Mouse (Mus musculus): Measurements from ENCODE around the gene Nxn. TPM values are rescaled to one million over a fixed set of nuclear protein-coding genes. Genes with fewer than 3 reads are reported as not detected.

Gene Nxn
- 52.3 and 65.1 TPM in 2 replicates for polyA plus RNA-seq (2014; fragmentation: Nextera tagmentation; extraction: Ambion mirVana)

DNA sequence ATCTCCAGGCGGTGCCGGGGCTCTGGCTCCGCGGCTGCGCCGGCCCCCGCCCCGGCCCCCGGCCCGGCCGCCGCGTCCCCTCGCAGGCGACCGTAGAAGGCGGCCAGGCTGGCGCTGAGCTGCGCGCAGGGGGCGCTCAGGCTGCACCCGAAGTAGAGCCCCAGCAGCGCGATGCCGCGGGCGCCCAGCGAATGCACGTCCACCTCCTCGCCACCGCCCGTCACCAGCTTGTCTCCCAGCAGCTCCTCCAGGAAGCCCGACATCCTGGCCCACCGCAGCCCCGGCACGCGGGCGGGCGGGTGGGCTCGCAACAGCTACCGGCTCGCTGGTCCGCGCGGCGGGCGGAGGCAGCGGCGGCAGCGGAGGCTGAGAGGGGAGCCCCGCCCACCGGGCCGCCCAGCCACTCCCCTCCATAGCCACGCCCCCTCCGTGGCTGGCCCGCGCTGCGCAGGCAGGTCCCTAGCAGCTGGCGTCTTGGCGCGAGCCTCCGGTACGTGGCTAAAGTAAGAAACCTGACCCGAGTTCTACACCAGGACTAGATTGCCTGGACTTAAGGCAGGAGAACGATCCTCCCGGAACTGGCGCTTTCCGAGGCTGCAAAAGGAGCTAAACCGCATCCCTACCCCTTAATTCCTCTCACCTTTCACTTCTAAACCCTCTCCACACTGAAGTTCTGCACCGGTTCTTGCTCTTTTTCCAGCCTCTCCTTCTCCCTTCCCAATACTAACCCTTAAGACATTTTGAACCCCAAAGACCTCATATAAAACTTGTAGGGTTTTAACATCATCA lies at the start of gene Nxn:
Gene Nxn, minus strand, starts transcription at position 343 of the 789 bp plus-strand sequence.
- Histone ChIP-seq H3K27ac (ENCODE audit: low read depth, low read length) (peak within 1 kb of the TSS; percentile 70), H3K36me3 (ENCODE audit: control insufficient read depth, insufficient read depth, low read length) (no peaks in the 10 kb centered on the region), H3K4me2 (ENCODE audit: low read depth, low read length, severe bottlenecking) (peak within 1 kb of the TSS; percentile 81), H3K4me1 (replicated peaks; ENCODE audit: control insufficient read depth, insufficient read depth, low read length) (peaks cover 6% of the 10 kb centered on the region; the same call in 1 of the 2 replicates), H3K4me3 (ENCODE audit: low read depth, low read length) (peak within 1 kb of the TSS; percentile 67), H3K9me3 (ENCODE audit: control insufficient read depth, low read length) (no peaks in the 10 kb centered on the region), H3K27me3 (ENCODE audit: control insufficient read depth, insufficient read depth, low read length) (no peaks in the 10 kb centered on the region), H3K9ac (ENCODE audit: low read length) (peak within 1 kb of the TSS; percentile 87)
- DNase-seq (ENCODE audit: low spot score): peak; percentile 97
- ATAC-seq (replicated peaks; ENCODE audit: low FRiP score): peak; percentile 88
- WGBS: 0% methylated on average over 56 of the region's 70 CpGs

GRCm38 (mm10) chr11:76446251-76446650 lies 47.3 kb upstream of the Nxn start:
- ATAC-seq (replicated peaks; ENCODE audit: low FRiP score) (0 out of 2 replicates have a peak, but pooled peaks have one; percentile 28), DNase-seq (ENCODE audit: low spot score) (peak; percentile 85)
- Histone ChIP-seq H3K27ac (ENCODE audit: low read depth, low read length) (no peak overlapping the region), H3K36me3 (ENCODE audit: control insufficient read depth, insufficient read depth, low read length) (no peaks in the 10 kb centered on the region), H3K4me1 (replicated peaks; ENCODE audit: control insufficient read depth, insufficient read depth, low read length) (peaks cover 27% of the 10 kb centered on the region), H3K27me3 (ENCODE audit: control insufficient read depth, insufficient read depth, low read length) (no peaks in the 10 kb centered on the region), H3K4me3 (ENCODE audit: low read depth, low read length) (no peak overlapping the region), H3K9ac (ENCODE audit: low read length) (no peak overlapping the region), H3K9me3 (ENCODE audit: control insufficient read depth, low read length) (no peaks in the 10 kb centered on the region), H3K4me2 (ENCODE audit: low read depth, low read length, severe bottlenecking) (no peak overlapping the region)
- 2% methylated on average over 10 of the region's 10 CpGs for WGBS

- Histone ChIP-seq H3K4me2 (ENCODE audit: low read depth, low read length, severe bottlenecking) (no peak overlapping the region), H3K36me3 (ENCODE audit: control insufficient read depth, insufficient read depth, low read length) (no peaks in the 10 kb centered on the region), H3K9ac (ENCODE audit: low read length) (no peak overlapping the region), H3K4me3 (ENCODE audit: low read depth, low read length) (no peak overlapping the region), H3K27me3 (ENCODE audit: control insufficient read depth, insufficient read depth, low read length) (no peaks in the 10 kb centered on the region), H3K4me1 (replicated peaks; ENCODE audit: control insufficient read depth, insufficient read depth, low read length) (peaks cover 24% of the 10 kb centered on the region), H3K27ac (ENCODE audit: low read depth, low read length) (no peak overlapping the region), H3K9me3 (ENCODE audit: control insufficient read depth, low read length) (no peaks in the 10 kb centered on the region)
- 20% methylated on average over 8 of the region's 8 CpGs for WGBS
- no peak for DNase-seq (ENCODE audit: low spot score)
- ATAC-seq (replicated peaks; ENCODE audit: low FRiP score): no peak
Observed at GRCm38 (mm10) chr11:76445459-76445858, 46.5 kb upstream of the Nxn start.

GRCm38 (mm10) chr11:76439666-76440065 lies 40.7 kb upstream of the Nxn start:
- H3K4me2 ChIP-seq (ENCODE audit: low read depth, low read length, severe bottlenecking): no peak overlapping the region
- H3K9me3 ChIP-seq (ENCODE audit: control insufficient read depth, low read length): no peaks in the 10 kb centered on the region
- 18% methylated on average over 3 of the region's 3 CpGs for WGBS
- H3K36me3 ChIP-seq (ENCODE audit: control insufficient read depth, insufficient read depth, low read length): no peaks in the 10 kb centered on the region
- no peaks in the 10 kb centered on the region; the same call in 1 of the 2 replicates for H3K27me3 ChIP-seq (ENCODE audit: control insufficient read depth, insufficient read depth, low read length)
- 0 out of 2 replicates have a peak, but pooled peaks cover 9% of the 10 kb centered on the region for H3K4me1 ChIP-seq (replicated peaks; ENCODE audit: control insufficient read depth, insufficient read depth, low read length)
- no peak for ATAC-seq (replicated peaks; ENCODE audit: low FRiP score)
- no peak overlapping the region for H3K9ac ChIP-seq (ENCODE audit: low read length)
- no peak overlapping the region for H3K27ac ChIP-seq (ENCODE audit: low read depth, low read length)
- DNase-seq (ENCODE audit: low spot score): no peak
- H3K4me3 ChIP-seq (ENCODE audit: low read depth, low read length): no peak overlapping the region

DNA sequence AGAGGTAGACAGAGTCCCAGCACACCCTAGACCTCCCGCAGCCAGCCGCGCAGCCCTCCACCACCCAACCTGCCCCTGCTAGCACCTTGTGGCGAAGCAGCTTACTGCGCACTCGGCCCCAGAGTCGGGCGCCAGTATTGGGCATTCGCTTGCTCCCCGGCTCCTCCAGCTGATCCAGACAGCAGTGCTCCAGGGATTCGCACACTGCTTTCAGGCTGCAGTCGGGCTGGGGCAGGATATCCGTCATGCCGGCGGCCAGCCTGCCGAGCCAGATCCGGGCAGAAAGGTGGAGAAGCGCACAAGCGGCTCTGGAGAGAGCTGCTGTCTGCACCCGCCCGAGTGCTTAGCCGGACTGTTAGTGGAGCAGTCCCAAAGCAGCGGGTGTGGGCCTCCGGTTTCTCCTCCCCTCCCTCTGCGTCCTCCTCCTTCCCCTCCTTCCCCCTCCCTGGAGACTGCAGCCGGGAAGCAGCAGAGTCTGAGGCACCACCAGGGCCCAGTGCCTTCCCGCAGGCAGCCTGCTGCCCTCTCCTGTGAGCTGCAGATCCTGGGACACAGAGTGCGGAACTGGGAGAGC lies 38.0 kb upstream of the Nxn start:
- 6% methylated on average over 26 of the region's 28 CpGs for WGBS
- no peaks in the 10 kb centered on the region for H3K36me3 ChIP-seq (ENCODE audit: control insufficient read depth, insufficient read depth, low read length)
- peak; percentile 39; the same call in 1 of the 2 replicates for ATAC-seq (replicated peaks; ENCODE audit: low FRiP score)
- H3K27me3 ChIP-seq (ENCODE audit: control insufficient read depth, insufficient read depth, low read length): no peaks in the 10 kb centered on the region; the same call in 1 of the 2 replicates
- no peaks in the 10 kb centered on the region for H3K9me3 ChIP-seq (ENCODE audit: control insufficient read depth, low read length)
- DNase-seq (ENCODE audit: low spot score): peak; percentile 70
- peak overlapping the region; percentile 21 for H3K27ac ChIP-seq (ENCODE audit: low read depth, low read length)
- peak overlapping the region; percentile 23 for H3K4me3 ChIP-seq (ENCODE audit: low read depth, low read length)
- H3K9ac ChIP-seq (ENCODE audit: low read length): peak overlapping the region; percentile 32
- peak overlapping the region; percentile 43 for H3K4me2 ChIP-seq (ENCODE audit: low read depth, low read length, severe bottlenecking)
- 0 out of 2 replicates have a peak, but pooled peaks cover 9% of the 10 kb centered on the region for H3K4me1 ChIP-seq (replicated peaks; ENCODE audit: control insufficient read depth, insufficient read depth, low read length)

DNA sequence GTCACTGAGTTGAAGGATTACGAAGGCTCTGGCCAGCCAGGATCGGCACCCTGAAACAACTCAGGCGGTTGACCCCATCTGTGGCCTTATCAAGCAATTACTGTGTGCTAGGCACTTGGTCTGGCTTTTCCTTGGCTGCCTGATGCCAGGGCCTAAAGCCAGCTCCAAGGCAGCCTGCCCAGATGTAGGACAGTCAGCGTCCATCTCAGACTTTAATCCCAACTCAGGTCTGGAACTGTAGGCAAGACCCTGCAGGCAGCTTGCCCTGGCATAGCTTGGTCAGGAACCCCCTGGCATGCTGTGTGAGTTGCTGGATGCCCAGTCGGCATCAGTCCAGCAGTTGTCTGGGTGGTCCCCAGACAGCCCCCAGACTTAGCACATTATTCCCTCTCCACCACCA lies 37.1 kb upstream of the Nxn start:
- Histone ChIP-seq H3K27me3 (ENCODE audit: control insufficient read depth, insufficient read depth, low read length) (no peaks in the 10 kb centered on the region; the same call in 1 of the 2 replicates), H3K4me3 (ENCODE audit: low read depth, low read length) (no peak overlapping the region), H3K9ac (ENCODE audit: low read length) (no peak overlapping the region), H3K4me1 (replicated peaks; ENCODE audit: control insufficient read depth, insufficient read depth, low read length) (0 out of 2 replicates have a peak, but pooled peaks cover 9% of the 10 kb centered on the region), H3K9me3 (ENCODE audit: control insufficient read depth, low read length) (no peaks in the 10 kb centered on the region), H3K4me2 (ENCODE audit: low read depth, low read length, severe bottlenecking) (no peak overlapping the region), H3K36me3 (ENCODE audit: control insufficient read depth, insufficient read depth, low read length) (no peaks in the 10 kb centered on the region), H3K27ac (ENCODE audit: low read depth, low read length) (no peak overlapping the region)
- DNase-seq (ENCODE audit: low spot score) (no peak), ATAC-seq (replicated peaks; ENCODE audit: low FRiP score) (no peak)
- whole genome bisulfite sequencing: 81% methylated on average over 5 of the region's 5 CpGs

DNA sequence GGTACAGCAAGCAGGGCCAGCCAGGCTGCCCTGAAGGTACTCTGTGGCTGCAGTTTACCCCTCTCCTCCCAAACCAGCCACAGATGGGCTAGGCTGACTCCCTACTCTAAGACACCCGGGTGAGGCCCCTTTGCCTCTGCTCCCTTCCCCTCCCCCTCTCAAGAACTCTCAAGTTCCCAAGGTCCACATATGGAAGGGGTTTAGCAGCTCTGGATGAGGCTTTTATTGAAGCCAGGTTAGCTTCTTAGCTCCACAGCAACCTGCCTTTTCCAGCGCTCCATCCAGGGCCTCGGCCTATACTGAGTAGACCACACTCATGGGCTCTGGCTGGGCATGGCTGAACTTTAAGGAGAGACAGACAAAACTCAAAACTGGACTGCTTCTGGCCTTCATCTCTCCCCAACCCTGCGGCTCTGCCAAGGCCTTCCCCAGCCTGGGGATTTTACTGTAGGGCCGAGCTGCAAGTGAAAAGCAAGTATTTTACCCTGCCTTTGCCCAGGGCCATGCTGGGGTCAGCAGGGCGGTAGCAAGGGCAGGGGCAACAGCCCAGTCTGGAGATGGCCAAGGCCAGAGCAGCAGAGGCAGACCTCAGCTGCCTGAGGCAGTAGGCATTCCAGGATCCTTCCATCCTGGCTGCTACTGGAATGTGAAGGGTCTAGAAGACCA lies 31.2 kb upstream of the Nxn start:
- 0 out of 2 replicates have a peak overlapping the region, but pooled peaks have one; percentile 6 for H3K27ac ChIP-seq (ENCODE audit: low read depth, low read length)
- H3K36me3 ChIP-seq (ENCODE audit: control insufficient read depth, insufficient read depth, low read length): no peaks in the 10 kb centered on the region
- DNase-seq (ENCODE audit: low spot score) (no peak), ATAC-seq (replicated peaks; ENCODE audit: low FRiP score) (no peak)
- no peaks in the 10 kb centered on the region for H3K9me3 ChIP-seq (ENCODE audit: control insufficient read depth, low read length)
- no peaks in the 10 kb centered on the region for H3K27me3 ChIP-seq (ENCODE audit: control insufficient read depth, insufficient read depth, low read length)
- H3K4me3 ChIP-seq (ENCODE audit: low read depth, low read length): no peak overlapping the region
- WGBS: 70% methylated on average over 6 of the region's 6 CpGs
- H3K4me1 ChIP-seq (replicated peaks; ENCODE audit: control insufficient read depth, insufficient read depth, low read length): no peaks in the 10 kb centered on the region
- H3K4me2 ChIP-seq (ENCODE audit: low read depth, low read length, severe bottlenecking): no peak overlapping the region
- H3K9ac ChIP-seq (ENCODE audit: low read length): no peak overlapping the region

- Histone ChIP-seq H3K4me3 (ENCODE audit: low read depth, low read length) (no peak overlapping the region), H3K27me3 (ENCODE audit: control insufficient read depth, insufficient read depth, low read length) (no peaks in the 10 kb centered on the region), H3K4me2 (ENCODE audit: low read depth, low read length, severe bottlenecking) (no peak overlapping the region), H3K9me3 (ENCODE audit: control insufficient read depth, low read length) (no peaks in the 10 kb centered on the region), H3K36me3 (ENCODE audit: control insufficient read depth, insufficient read depth, low read length) (no peaks in the 10 kb centered on the region), H3K4me1 (replicated peaks; ENCODE audit: control insufficient read depth, insufficient read depth, low read length) (no peaks in the 10 kb centered on the region), H3K9ac (ENCODE audit: low read length) (no peak overlapping the region), H3K27ac (ENCODE audit: low read depth, low read length) (0 out of 2 replicates have a peak overlapping the region, but pooled peaks have one; percentile 12)
- 61% methylated on average over 7 of the region's 7 CpGs for WGBS
- DNase-seq (ENCODE audit: low spot score) (no peak), ATAC-seq (replicated peaks; ENCODE audit: low FRiP score) (no peak)
Observed at GRCm38 (mm10) chr11:76429556-76429955, 30.6 kb upstream of the Nxn start.

All from forebrain, embryonic 11.5 days (tissue).